Mouse (Mus musculus) lung, adult 2 months (tissue): ENCODE results near the gene Ldlrad3.

Source experiments
- CTCF ChIP-seq: fragments of 200-500 bp; IDR thresholded peaks from 2 replicates; pipeline ENCODE4 v1.5.1; 2011; ENCODE audit warnings: mild to moderate bottlenecking, low read length, control low read depth; ENCODE audit not compliant: insufficient read depth
- POLR2A ChIP-seq: fragments of 200-500 bp; IDR thresholded peaks from 2 replicates; pipeline ENCODE4 v1.6.1; 2011; ENCODE audit warnings: low read depth, mild to moderate bottlenecking, control low read depth, low read length, borderline replicate concordance; ENCODE audit errors: extremely low read depth

GRCm38 (mm10) chr2:102092579-102092978 is 93.6 kb downstream of the Ldlrad3 start:
- TF ChIP-seq CTCF: no peak
- no peak for TF ChIP-seq POLR2A
